Mouse (Mus musculus): ENCODE measurements around the gene Zmym6. TPM values are rescaled to one million over a fixed set of nuclear protein-coding genes. Genes with fewer than 3 reads are reported as not detected.

The Zmym6 gene
- total and polyA plus RNA-seq, 3 experiments: 4.9 to 11.9 (median 9.0) TPM

DNA sequence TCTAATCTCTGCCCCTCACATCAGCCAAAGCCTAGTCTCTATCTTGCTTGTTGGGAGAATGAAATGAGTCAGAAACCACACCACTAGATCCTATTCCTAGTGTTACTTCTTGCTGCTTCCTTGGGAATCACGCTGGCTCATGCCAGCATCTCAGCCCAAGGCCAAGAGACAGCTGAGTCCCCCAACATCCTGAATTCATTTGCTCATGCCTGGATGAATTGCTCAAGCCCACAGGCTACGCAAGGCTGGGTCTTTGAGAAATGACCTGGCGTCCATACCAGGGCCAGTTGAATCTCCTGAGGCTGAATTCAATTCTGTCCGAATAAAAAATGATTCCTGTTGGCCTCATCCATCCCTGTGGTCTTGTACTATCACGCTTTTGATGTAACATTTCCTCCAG lies 60.4 kb downstream of the Zmym6 start:
- TF ChIP-seq CTCF (IDR thresholded peaks at IDR 0.05) (no peak), EP300 (IDR thresholded peaks at IDR 0.05; ENCODE audit: insufficient read depth, low read depth, low read length) (no peak), POLR2A (IDR thresholded peaks at IDR 0.05; ENCODE audit: insufficient read depth, low read depth, low read length) (no peak)
- H3K27me3 ChIP-seq (ENCODE audit: control insufficient read depth, insufficient read depth, low read length): no peaks in the 10 kb centered on the region
- DNase-seq: no peak
- no peak overlapping the region for H3K27ac ChIP-seq
- H3K4me1 ChIP-seq (ENCODE audit: control insufficient read depth, insufficient read depth, low read length): no peaks in the 10 kb centered on the region
- H3K9ac ChIP-seq (ENCODE audit: low read depth, low read length): no peak overlapping the region
- WGBS: 67% methylated on average over 5 of the region's 5 CpGs
- H3K4me3 ChIP-seq: no peak overlapping the region
- no peaks in the 10 kb centered on the region for H3K36me3 ChIP-seq (ENCODE audit: control insufficient read depth, insufficient read depth, low read length)
- intact Hi-C loops (cut with DNase I): no loop called here
- H3K79me2 ChIP-seq (replicated peaks; ENCODE audit: control insufficient read depth, insufficient read depth, low read length): no peaks in the 10 kb centered on the region

DNA sequence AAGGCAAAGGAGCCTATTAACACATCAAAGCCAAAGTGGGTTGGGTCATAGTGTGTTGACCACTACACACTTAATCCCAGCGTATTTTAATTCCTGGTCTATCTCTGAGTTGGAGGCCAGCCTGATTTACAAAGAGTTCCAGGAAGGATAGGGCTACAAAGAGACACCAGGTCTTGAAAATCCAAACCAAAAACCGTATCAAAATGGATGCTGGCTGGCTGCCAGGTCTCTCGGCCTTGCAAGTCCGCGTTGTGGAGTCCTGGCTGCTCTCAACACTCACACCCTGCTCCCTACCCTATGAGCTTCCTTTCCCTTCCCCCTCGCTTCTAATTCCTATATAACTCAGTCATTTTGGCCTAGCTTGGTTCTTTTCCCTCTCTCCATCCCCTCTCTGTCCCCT lies 61.3 kb downstream of the Zmym6 start:
- TF ChIP-seq POLR2A (IDR thresholded peaks at IDR 0.05; ENCODE audit: insufficient read depth, low read depth, low read length) (no peak), CTCF (IDR thresholded peaks at IDR 0.05) (no peak), EP300 (IDR thresholded peaks at IDR 0.05; ENCODE audit: insufficient read depth, low read depth, low read length) (no peak)
- DNase-seq: no peak
- Histone ChIP-seq H3K9ac (ENCODE audit: low read depth, low read length) (no peak overlapping the region), H3K79me2 (replicated peaks; ENCODE audit: control insufficient read depth, insufficient read depth, low read length) (no peaks in the 10 kb centered on the region), H3K36me3 (ENCODE audit: control insufficient read depth, insufficient read depth, low read length) (no peaks in the 10 kb centered on the region), H3K4me1 (ENCODE audit: control insufficient read depth, insufficient read depth, low read length) (no peaks in the 10 kb centered on the region), H3K27me3 (ENCODE audit: control insufficient read depth, insufficient read depth, low read length) (no peaks in the 10 kb centered on the region), H3K4me3 (no peak overlapping the region), H3K27ac (no peak overlapping the region)
- intact Hi-C loops (cut with DNase I): no loop called here
- WGBS: 30% methylated on average over 6 of the region's 6 CpGs

DNA sequence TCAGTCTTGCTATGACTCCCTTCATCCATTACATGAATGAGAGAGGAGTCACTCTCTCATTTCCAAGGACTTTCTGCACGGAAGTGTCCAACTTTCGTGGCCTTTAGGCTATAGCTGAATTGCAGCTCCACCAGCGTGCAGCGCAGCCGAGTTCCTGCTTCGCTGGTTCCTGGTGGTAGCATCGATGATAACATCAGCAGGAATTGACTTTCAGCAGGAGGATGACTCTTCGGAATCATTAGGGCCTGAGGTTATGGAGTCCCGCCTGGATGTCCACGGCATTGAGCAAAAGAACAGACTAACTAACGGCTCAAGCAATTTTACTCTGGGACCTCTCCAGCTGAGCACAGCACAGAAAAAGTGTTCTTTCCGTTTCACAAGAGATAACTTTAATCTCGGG lies 72.8 kb downstream of the Zmym6 start:
- Histone ChIP-seq H3K4me1 (ENCODE audit: control insufficient read depth, insufficient read depth, low read length) (no peaks in the 10 kb centered on the region), H3K4me3 (no peak overlapping the region), H3K36me3 (ENCODE audit: control insufficient read depth, insufficient read depth, low read length) (no peaks in the 10 kb centered on the region), H3K27me3 (ENCODE audit: control insufficient read depth, insufficient read depth, low read length) (no peaks in the 10 kb centered on the region), H3K27ac (no peak overlapping the region), H3K79me2 (replicated peaks; ENCODE audit: control insufficient read depth, insufficient read depth, low read length) (no peaks in the 10 kb centered on the region), H3K9ac (ENCODE audit: low read depth, low read length) (no peak overlapping the region)
- TF ChIP-seq CTCF (IDR thresholded peaks at IDR 0.05) (no peak), EP300 (IDR thresholded peaks at IDR 0.05; ENCODE audit: insufficient read depth, low read depth, low read length) (no peak), POLR2A (IDR thresholded peaks at IDR 0.05; ENCODE audit: insufficient read depth, low read depth, low read length) (no peak)
- intact Hi-C loops (cut with DNase I): no loop called here
- DNase-seq: no peak
- WGBS: 75% methylated on average over 13 of the region's 13 CpGs

DNA sequence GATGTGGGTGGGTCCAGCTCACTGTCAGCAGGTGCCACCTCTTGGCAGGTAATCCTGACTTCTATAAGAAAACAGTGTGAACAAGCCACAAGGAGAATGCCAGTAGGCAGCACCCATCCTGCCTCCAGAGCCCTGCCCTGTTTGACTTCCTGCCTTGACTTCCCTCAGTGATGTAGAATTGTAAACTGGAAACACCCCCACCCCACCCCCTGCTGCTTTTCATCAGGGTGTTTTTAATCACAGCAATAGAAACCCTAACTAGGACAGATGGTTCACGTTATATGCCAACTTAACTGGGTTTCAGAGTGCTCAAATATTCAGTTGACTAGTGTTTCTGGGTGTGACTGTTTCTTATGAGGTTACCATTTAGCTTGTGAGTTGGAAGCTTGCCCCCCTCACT lies 76.2 kb downstream of the Zmym6 start:
- Histone ChIP-seq H3K4me3 (no peak overlapping the region), H3K4me1 (ENCODE audit: control insufficient read depth, insufficient read depth, low read length) (no peaks in the 10 kb centered on the region), H3K36me3 (ENCODE audit: control insufficient read depth, insufficient read depth, low read length) (no peaks in the 10 kb centered on the region), H3K27ac (no peak overlapping the region), H3K27me3 (ENCODE audit: control insufficient read depth, insufficient read depth, low read length) (no peaks in the 10 kb centered on the region), H3K9ac (ENCODE audit: low read depth, low read length) (no peak overlapping the region), H3K79me2 (replicated peaks; ENCODE audit: control insufficient read depth, insufficient read depth, low read length) (no peaks in the 10 kb centered on the region)
- TF ChIP-seq EP300 (IDR thresholded peaks at IDR 0.05; ENCODE audit: insufficient read depth, low read depth, low read length) (no peak), CTCF (IDR thresholded peaks at IDR 0.05) (no peak), POLR2A (IDR thresholded peaks at IDR 0.05; ENCODE audit: insufficient read depth, low read depth, low read length) (no peak)
- DNase-seq: no peak
- 56% methylated on average over 1 of the region's 1 CpGs for WGBS
- intact Hi-C loops (cut with DNase I): no loop called here

DNA sequence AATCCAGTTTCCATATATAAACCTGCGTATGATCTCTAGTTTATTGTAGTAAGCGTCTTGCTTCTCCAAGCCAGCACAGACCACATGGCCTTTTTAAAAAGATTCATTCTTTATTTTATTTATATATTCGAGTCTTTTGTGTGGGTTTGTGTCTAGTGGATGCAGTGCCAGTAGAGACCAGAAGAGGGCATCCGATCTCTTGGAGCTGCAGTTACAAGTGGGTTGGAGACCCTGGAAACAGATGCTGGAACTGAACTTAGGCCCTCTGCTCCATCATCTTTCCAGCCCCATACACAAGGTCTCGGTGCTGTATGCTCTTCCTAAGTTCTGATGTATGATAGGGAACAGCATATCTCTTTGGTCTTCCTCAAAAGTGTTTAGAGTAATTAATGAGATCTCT lies 78.6 kb downstream of the Zmym6 start:
- Histone ChIP-seq H3K27ac (no peak overlapping the region), H3K79me2 (replicated peaks; ENCODE audit: control insufficient read depth, insufficient read depth, low read length) (no peaks in the 10 kb centered on the region), H3K9ac (ENCODE audit: low read depth, low read length) (no peak overlapping the region), H3K4me1 (ENCODE audit: control insufficient read depth, insufficient read depth, low read length) (no peaks in the 10 kb centered on the region), H3K4me3 (no peak overlapping the region), H3K36me3 (ENCODE audit: control insufficient read depth, insufficient read depth, low read length) (no peaks in the 10 kb centered on the region), H3K27me3 (ENCODE audit: control insufficient read depth, insufficient read depth, low read length) (no peaks in the 10 kb centered on the region)
- DNase-seq: no peak
- 55% methylated on average over 5 of the region's 5 CpGs for WGBS
- intact Hi-C loops (cut with DNase I): no loop called here
- TF ChIP-seq CTCF (IDR thresholded peaks at IDR 0.05) (0 out of 2 replicates have a peak, but pooled peaks have one; percentile 18), POLR2A (IDR thresholded peaks at IDR 0.05; ENCODE audit: insufficient read depth, low read depth, low read length) (no peak)

DNA sequence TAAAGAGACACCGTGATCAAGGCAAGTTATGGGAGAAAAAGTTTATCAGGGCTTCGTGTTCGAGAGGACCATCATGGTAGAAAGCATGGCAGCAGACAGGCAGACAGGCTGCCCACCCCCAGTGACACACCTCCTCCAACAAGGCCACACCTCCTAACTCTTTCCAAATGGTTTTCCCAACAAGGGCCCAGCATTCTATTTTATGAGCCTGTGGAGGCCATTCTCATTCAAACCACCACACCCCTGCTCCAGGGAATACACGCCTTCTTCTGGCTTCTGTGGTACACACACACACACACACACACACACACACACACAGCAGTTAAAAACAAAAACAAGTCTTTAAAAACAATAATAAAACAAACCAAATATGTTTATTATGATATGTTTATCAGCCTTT lies 80.6 kb downstream of the Zmym6 start:
- WGBS: 76% methylated on average over 4 of the region's 4 CpGs
- no peak overlapping the region for H3K27ac ChIP-seq
- H3K36me3 ChIP-seq (ENCODE audit: control insufficient read depth, insufficient read depth, low read length): no peaks in the 10 kb centered on the region
- H3K4me1 ChIP-seq (ENCODE audit: control insufficient read depth, insufficient read depth, low read length): no peaks in the 10 kb centered on the region
- H3K27me3 ChIP-seq (ENCODE audit: control insufficient read depth, insufficient read depth, low read length): no peaks in the 10 kb centered on the region; the same call in 1 of the 2 replicates
- DNase-seq: no peak
- no peaks in the 10 kb centered on the region for H3K79me2 ChIP-seq (replicated peaks; ENCODE audit: control insufficient read depth, insufficient read depth, low read length)
- no peak overlapping the region for H3K4me3 ChIP-seq
- no peak overlapping the region for H3K9ac ChIP-seq (ENCODE audit: low read depth, low read length)
- intact Hi-C loops (cut with DNase I): no loop called here
- no peak for TF ChIP-seq EP300 (IDR thresholded peaks at IDR 0.05; ENCODE audit: insufficient read depth, low read depth, low read length)
- TF ChIP-seq CTCF (IDR thresholded peaks at IDR 0.05): no peak
- no peak for TF ChIP-seq POLR2A (IDR thresholded peaks at IDR 0.05; ENCODE audit: insufficient read depth, low read depth, low read length)
